Mouse (Mus musculus): ENCODE results near the gene Tns1. TPM values are rescaled to one million over a fixed set of nuclear protein-coding genes. Genes with fewer than 3 reads are reported as not detected.
A peak's percentile ranks its signal among the peaks of the same experiment; 100 is the strongest.

Gene Tns1
- total and polyA plus RNA-seq, 2 experiments: 17.9 to 47.9 TPM

DNA sequence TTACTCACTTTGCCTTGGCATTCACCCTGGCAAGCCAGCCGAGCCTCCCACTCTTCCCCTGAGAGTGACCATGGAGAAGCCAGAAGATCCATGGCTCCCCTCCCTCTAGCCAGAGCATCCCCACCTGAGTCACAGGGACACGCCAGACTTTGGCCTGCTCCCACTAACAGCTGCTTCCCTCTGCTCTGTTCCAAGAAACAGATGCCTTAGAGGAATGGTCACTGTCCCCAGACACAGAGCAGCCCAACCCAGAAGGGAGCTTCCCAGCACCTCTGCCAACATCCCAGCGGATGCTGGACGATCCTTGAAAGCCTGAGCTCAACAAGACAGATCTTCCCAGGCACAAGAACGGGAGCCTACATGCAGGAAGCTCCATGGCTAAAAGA, 95.4 kb downstream of the Tns1 start:
- TF ChIP-seq POLR2A (IDR thresholded peaks at IDR 0.05; ENCODE audit: extremely low read depth, insufficient read depth, low read length) (no peak), CTCF (IDR thresholded peaks at IDR 0.05; ENCODE audit: low read depth, low read length) (no peak)
- H3K4me3 ChIP-seq (ENCODE audit: insufficient read depth, low read depth, low read length): no peak overlapping the region

DNA sequence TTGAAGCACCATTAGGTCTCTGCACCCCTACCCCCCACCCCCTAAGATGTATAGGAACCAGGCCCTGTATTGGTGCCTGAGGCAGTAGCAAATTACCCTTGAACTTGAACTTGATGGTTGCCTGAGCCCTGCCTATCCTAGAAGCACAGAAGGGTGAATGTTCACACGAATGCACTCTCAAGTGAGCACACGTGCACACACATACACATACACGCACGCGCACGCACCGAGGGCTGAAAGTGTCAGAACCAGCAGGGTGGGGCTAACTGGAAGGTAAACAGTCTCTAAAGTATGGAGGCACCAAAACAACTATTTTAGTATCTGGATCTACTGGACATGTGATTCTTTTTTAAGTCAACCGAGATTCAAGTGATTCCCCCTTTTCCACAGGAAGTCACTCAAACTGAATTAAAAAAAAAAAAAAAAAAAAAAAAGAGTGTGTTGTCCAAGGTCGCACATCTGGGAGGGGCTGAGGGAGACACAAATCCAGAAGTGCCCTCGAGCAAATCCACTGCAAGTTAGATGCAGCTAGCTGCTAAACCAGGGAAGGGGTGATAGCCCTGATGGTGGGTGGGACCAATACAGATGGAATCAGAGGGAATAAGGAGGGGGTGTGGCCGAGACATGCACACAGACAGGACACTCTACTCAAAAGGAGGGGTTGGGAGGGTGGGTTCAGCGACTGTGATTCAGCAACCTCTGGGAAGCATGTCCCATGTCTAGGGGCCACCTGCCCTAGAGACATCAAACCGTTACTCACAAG, 96.0 kb downstream of the Tns1 start:
- Histone ChIP-seq H3K79me2 (ENCODE audit: control insufficient read depth, insufficient read depth, low read length) (peaks cover 66% of the 10 kb centered on the region), H3K27me3 (ENCODE audit: control insufficient read depth, insufficient read depth, low read length) (no peaks in the 10 kb centered on the region), H3K4me1 (ENCODE audit: control insufficient read depth, insufficient read depth, low read length) (peaks cover 73% of the 10 kb centered on the region), H3K36me3 (ENCODE audit: control insufficient read depth, insufficient read depth, low read length) (no peaks in the 10 kb centered on the region), H3K27ac (replicated peaks; ENCODE audit: insufficient read depth, low read depth, low read length) (peak overlapping the region; percentile 78), H3K4me3 (ENCODE audit: insufficient read depth, low read depth, low read length) (no peak overlapping the region), H3K9ac (ENCODE audit: low read depth, low read length) (peak overlapping the region; percentile 48; the same call in 1 of the 2 replicates)
- no peak for DNase-seq (ENCODE audit: extremely low read depth, low read depth, low spot score)
- 61% methylated on average over 13 of the region's 13 CpGs for WGBS
- TF ChIP-seq POLR2A (IDR thresholded peaks at IDR 0.05; ENCODE audit: extremely low read depth, insufficient read depth, low read length) (no peak), CTCF (IDR thresholded peaks at IDR 0.05; ENCODE audit: low read depth, low read length) (no peak)

More for the DNA sequence above, 95.4 kb downstream of the Tns1 start:
- Histone ChIP-seq H3K27me3 (ENCODE audit: control insufficient read depth, insufficient read depth, low read length) (no peaks in the 10 kb centered on the region), H3K9ac (ENCODE audit: low read depth, low read length) (no peak overlapping the region), H3K4me1 (ENCODE audit: control insufficient read depth, insufficient read depth, low read length) (peaks cover 75% of the 10 kb centered on the region), H3K36me3 (ENCODE audit: control insufficient read depth, insufficient read depth, low read length) (no peaks in the 10 kb centered on the region), H3K27ac (replicated peaks; ENCODE audit: insufficient read depth, low read depth, low read length) (peak overlapping the region; percentile 64), H3K79me2 (ENCODE audit: control insufficient read depth, insufficient read depth, low read length) (peaks cover 66% of the 10 kb centered on the region)
- DNase-seq (ENCODE audit: extremely low read depth, low read depth, low spot score): no peak
- 69% methylated on average over 5 of the region's 5 CpGs for WGBS

GRCm38 (mm10) chr1:74027559-74028091, 96.6 kb downstream of the Tns1 start:
- Histone ChIP-seq H3K79me2 (ENCODE audit: control insufficient read depth, insufficient read depth, low read length) (peaks cover 65% of the 10 kb centered on the region), H3K4me3 (ENCODE audit: insufficient read depth, low read depth, low read length) (no peak overlapping the region), H3K27ac (replicated peaks; ENCODE audit: insufficient read depth, low read depth, low read length) (peak overlapping the region; percentile 78), H3K9ac (ENCODE audit: low read depth, low read length) (peak overlapping the region; percentile 48), H3K36me3 (ENCODE audit: control insufficient read depth, insufficient read depth, low read length) (no peaks in the 10 kb centered on the region), H3K4me1 (ENCODE audit: control insufficient read depth, insufficient read depth, low read length) (peaks cover 72% of the 10 kb centered on the region), H3K27me3 (ENCODE audit: control insufficient read depth, insufficient read depth, low read length) (no peaks in the 10 kb centered on the region)
- TF ChIP-seq POLR2A (IDR thresholded peaks at IDR 0.05; ENCODE audit: extremely low read depth, insufficient read depth, low read length) (no peak), CTCF (IDR thresholded peaks at IDR 0.05; ENCODE audit: low read depth, low read length) (no peak)
- 9% methylated on average over 11 of the region's 11 CpGs for WGBS
- peak; percentile 86 for DNase-seq (ENCODE audit: extremely low read depth, low read depth, low spot score)

GRCm38 (mm10) chr1:74026703-74027195, 97.5 kb downstream of the Tns1 start:
- no peak for DNase-seq (ENCODE audit: extremely low read depth, low read depth, low spot score)
- Histone ChIP-seq H3K27ac (replicated peaks; ENCODE audit: insufficient read depth, low read depth, low read length) (peak overlapping the region; percentile 78), H3K4me1 (ENCODE audit: control insufficient read depth, insufficient read depth, low read length) (peaks cover 73% of the 10 kb centered on the region), H3K36me3 (ENCODE audit: control insufficient read depth, insufficient read depth, low read length) (no peaks in the 10 kb centered on the region), H3K27me3 (ENCODE audit: control insufficient read depth, insufficient read depth, low read length) (no peaks in the 10 kb centered on the region), H3K9ac (ENCODE audit: low read depth, low read length) (peak overlapping the region; percentile 27), H3K79me2 (ENCODE audit: control insufficient read depth, insufficient read depth, low read length) (peaks cover 68% of the 10 kb centered on the region), H3K4me3 (ENCODE audit: insufficient read depth, low read depth, low read length) (no peak overlapping the region)
- no peak for TF ChIP-seq POLR2A (IDR thresholded peaks at IDR 0.05; ENCODE audit: extremely low read depth, insufficient read depth, low read length)
- TF ChIP-seq CTCF (IDR thresholded peaks at IDR 0.05; ENCODE audit: low read depth, low read length): no peak
- WGBS: 77% methylated on average over 9 of the region's 9 CpGs

DNA sequence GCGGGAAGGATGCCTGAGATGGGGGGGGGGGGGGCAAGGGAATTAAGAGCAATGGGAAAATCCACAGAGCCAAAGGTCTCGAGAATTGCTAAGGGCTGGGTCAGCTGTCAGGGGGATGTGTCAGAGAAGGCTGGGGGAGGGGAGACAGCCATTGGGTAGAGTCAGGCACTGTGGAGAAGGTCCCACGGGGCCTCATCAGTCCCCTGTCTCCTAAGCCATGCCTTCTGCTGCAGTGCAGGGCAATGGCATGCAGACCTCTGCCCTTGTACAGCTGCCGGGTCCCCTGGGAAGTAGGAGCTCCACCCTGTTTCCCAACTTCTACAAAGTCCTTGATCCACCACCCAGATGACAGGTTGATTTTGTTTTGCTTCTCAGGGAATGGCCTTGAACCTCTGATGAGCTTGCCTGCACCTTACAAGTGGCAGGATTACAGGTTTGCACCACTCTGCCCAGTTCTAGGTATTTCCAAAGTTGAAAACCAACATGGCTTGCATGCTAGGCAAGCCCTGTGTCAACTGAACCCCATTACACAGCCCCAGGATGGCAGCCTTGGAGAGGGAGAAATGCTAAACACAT, 98.5 kb downstream of the Tns1 start:
- Histone ChIP-seq H3K79me2 (ENCODE audit: control insufficient read depth, insufficient read depth, low read length) (peaks cover 65% of the 10 kb centered on the region), H3K27ac (replicated peaks; ENCODE audit: insufficient read depth, low read depth, low read length) (peak overlapping the region; percentile 49), H3K27me3 (ENCODE audit: control insufficient read depth, insufficient read depth, low read length) (no peaks in the 10 kb centered on the region), H3K4me3 (ENCODE audit: insufficient read depth, low read depth, low read length) (no peak overlapping the region), H3K36me3 (ENCODE audit: control insufficient read depth, insufficient read depth, low read length) (no peaks in the 10 kb centered on the region), H3K4me1 (ENCODE audit: control insufficient read depth, insufficient read depth, low read length) (peaks cover 71% of the 10 kb centered on the region), H3K9ac (ENCODE audit: low read depth, low read length) (no peak overlapping the region)
- DNase-seq (ENCODE audit: extremely low read depth, low read depth, low spot score): peak; percentile 77
- WGBS: 21% methylated on average over 4 of the region's 4 CpGs
- no peak for TF ChIP-seq POLR2A (IDR thresholded peaks at IDR 0.05; ENCODE audit: extremely low read depth, insufficient read depth, low read length)
- TF ChIP-seq CTCF (IDR thresholded peaks at IDR 0.05; ENCODE audit: low read depth, low read length): no peak

Measured in liver, adult 2 months (tissue).